Mouse (Mus musculus) MEL-GATA-1-ER (cell line): Measurements from ENCODE around the gene Smap2.

Experiments
- DNase-seq: peaks from one replicate; pipeline ENCODE4 v3.0.0-alpha.2; 2012; ENCODE audit warnings: low read depth; ENCODE audit errors: extremely low read depth

The Smap2 gene

DNA sequence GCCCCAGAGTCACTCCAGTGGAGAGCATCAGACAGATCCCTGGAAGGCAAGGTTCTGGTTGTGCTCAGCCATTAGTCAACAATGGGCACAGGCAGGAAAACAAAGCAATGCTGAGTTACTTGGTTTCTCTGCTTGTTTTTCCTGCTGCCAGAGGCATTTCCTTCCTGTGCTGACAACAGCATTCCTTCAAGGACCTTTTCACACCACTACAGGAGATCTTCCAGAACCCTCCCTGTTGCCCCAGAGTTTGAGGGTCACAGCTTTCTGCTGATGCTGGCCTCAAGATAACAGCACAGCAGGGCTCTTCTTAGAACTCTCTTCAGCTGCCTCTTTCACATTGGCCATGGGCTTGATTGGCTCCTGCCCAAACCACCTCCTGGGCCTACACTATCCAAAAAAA lies 4.9 kb upstream of the Smap2 start:
- DNase-seq = no peak

DNA sequence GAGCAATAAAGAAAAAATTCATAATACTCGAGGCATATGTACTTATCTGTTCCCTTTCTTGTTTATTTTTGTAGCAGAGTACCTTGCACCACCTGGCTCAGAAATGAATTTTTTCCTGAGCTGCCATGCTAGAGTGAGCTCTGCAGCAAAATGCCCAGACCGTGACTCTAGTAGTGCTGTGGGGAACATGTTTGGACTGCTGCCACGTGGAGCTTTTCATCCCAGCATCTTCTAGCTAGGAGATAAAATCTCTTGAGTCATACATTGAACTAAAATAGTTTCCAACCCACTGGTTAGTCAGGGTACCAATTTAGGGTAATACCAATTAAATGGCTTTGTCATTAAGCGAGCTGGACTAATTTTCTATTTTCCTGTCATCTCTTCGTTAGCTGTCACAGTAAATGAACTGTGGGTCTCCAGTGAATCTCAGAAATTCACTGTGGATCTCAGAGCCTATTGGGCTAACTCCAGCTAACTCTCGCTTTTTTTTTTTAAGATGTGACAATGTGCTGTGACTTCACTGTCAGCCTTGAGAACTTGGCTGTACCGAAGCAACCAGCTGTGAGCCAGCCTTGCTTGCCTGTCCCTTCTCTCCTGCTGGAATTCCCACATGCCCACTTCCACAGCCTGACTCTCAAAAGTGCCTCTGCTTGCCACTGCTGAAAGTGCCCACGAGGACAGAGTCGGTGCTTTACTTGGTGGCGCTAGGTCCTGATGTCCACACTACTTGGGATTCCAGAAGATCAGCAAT lies 3.2 kb upstream of the Smap2 start:
- no peak for DNase-seq

GRCm38 (mm10) chr4:121018250-121018649 lies 1.2 kb upstream of the Smap2 start:
- no peak for DNase-seq

GRCm38 (mm10) chr4:121016021-121016898 lies 787 bp downstream of the Smap2 start:
- no peak for DNase-seq

DNA sequence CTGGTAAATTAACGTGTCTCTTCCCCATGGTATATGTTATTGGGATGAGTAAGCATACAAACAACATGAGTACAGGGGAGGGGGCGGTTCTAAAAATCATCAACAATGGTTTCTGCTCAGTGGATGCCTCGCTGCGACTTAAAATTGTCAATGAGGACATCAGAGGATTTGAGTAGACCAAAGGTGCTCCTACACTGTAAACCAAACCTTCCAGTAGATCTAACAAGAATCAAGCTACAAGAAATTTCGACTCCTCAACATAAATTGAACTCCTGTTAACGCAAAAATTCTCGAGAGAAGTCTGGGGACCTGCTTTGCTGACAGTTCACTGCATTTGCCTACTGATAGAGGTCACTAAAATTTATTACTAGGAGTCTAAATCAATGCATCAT lies 1.8 kb downstream of the Smap2 start:
- no peak for DNase-seq

DNA sequence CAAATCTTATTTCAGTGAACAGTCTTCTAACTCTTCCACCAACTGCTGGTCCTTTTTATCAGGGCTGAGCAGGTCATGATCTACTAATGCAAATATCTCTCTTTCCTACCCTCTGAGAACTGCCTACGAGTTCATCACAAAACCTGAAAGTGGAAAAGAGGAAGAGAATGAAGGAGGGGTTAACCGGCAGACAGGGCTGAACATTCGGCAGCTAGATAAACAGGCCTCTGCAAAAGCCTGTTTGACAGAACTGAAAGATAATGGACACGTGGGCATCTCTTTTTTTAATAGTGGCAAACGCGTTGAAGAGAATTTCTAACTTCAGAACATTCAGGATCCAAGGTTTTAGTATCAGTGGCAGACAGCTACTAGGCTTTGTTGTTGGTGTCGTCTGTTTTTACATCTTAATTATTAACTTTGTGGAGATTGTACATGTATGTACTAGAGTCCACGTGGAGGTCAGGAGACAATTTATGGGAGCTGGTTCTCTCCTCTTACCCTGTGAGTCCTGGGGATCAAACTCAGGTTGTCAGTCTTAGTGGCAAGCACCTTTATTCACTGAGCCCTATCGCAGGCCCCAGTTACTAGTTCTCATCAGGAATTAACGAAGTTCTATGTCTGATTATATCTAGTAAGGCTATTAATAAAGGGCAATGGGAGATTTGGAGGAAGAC lies 2.3 kb downstream of the Smap2 start:
- peak; percentile 98 for DNase-seq

DNA sequence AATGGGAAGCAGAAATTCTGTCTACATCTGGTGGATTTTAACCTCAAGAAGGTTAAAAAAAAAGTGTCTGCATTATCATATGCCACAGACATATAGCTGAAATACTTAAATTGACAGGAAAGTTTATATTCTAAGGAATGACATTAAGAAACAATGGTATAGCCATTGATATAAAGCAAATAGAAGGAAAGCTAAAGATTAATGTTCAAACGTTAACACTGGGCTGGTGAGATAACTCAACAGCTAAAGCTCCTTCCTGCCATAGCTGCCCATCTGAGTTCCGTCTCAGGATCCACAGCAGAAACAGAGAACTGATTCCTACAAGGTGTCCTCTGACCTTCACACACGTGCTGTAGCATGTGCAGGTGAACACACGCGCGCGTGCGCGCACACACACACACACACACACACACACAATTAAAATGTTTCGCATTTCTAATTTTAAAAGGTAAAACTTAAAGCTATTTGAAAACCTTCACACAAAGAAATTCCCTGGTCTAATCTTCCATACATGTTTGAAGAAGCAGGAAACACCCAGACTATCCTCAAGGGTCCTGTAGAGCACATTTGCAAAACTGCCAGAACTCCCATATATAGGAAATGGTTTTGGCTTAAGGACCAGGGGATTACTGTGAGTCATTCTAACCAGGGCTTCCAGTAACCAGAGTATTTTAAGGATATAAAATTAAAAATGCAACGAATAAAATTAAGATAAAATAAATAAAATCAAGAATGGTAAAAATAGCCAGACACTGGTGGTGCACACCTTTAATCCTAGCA lies 6.1 kb downstream of the Smap2 start:
- DNase-seq = no peak

DNA sequence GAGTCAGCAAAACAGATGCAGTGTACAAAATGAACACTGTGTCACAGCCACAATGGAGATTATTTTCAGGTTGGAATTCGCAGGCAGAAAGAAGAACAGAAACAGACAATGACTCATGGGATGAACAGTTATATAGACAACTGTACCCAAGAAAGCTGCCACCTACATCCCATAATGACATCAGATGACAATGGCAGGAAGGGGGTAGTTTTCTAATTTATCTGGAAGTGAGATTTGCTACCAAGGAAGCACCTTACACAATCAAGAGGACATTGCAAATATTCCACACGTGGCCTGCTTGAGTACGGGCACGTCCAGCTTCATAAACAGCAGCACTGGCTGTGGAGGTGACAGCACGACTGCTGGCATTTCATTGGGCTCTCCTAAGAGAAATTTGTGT lies 7.9 kb downstream of the Smap2 start:
- no peak for DNase-seq

- no peak for DNase-seq
Measured at GRCm38 (mm10) chr4:121008071-121008745, 8.8 kb downstream of the Smap2 start.

- no peak for DNase-seq
Measured at GRCm38 (mm10) chr4:121007006-121007405, 10.0 kb downstream of the Smap2 start.

- DNase-seq = no peak
Measured at GRCm38 (mm10) chr4:121004679-121005078, 12.4 kb downstream of the Smap2 start.

DNA sequence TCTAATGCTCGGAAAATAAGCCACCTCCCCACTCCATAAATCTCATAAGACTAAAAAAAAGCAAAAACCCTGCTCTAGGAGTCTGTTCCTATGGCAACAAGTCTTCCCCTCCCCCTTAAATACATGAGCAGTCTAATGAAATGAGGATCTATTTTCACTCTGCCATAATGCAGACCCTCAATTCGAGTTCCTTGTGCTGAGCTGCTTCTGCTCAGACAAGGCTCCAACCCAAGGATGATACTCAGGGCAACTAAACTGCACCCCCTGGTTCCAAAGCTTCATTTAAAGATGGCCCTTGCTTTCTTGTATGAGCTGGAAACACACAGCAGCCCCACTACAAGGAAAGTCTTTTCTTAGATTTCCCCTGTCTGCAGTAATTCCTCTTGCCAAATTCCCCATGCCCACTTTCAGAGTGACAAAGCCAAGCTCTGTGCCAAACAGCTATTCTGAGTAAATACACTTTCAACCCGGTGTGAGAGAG lies 13.4 kb downstream of the Smap2 start:
- DNase-seq = no peak

DNA sequence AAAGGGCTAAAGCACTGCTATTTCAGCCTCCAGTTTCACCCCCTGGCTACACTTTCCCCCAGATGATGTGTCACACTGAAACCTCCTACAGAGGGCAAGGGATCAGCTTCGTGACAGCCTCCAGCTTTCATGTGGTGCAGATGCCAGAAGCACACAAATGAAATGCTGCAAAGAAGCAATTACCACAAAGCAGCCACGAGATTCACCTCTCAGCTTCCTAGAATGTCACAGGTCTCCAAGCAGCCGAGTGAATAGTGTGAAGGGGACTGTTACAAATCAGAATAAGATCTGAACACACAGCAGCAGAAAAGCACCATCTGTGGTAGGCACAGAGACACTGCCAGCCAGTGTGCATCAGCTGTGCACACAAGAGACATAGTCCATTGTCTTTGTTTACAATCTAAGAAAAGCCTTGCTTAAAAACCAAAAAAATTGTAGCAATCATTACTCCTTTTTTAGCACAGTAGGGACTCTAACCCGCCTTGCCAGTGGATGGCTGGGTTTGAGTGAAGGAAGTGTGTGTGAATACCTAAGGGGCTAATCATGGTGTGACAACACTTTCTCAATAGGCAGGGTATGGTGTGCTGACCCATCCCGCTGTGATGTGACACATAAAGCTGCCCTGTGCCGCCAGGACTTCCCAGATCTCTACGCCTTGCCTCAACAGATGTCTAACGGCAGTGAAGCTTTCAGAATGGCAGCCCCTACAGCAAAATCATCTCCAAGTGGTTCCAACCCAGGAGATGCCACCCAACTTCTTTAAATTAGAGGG lies 14.5 kb downstream of the Smap2 start:
- DNase-seq = no peak

GRCm38 (mm10) chr4:121001659-121002058 lies 15.4 kb downstream of the Smap2 start:
- DNase-seq = no peak

DNA sequence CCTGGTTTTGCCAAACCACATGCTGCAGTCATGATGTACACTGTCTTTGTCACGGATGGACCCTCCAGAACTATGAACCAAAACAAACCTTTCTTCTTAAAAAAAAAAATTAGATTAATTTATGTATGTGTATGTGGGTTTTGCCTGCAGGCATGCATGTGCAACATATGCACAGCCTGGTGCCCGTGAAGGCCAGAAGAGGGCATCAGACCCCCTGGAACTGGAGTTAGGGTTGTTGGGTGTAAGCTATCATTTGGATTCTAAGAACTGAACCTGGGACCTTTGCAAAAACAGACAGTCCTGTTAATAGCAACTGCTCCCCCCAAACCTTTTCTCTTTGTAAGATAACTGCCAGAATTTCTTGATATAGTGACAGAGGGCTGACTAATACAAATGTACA lies 16.0 kb downstream of the Smap2 start:
- DNase-seq = no peak

GRCm38 (mm10) chr4:120995911-120996310 lies 21.1 kb downstream of the Smap2 start:
- no peak for DNase-seq

GRCm38 (mm10) chr4:120993025-120993424 lies 24.0 kb downstream of the Smap2 start:
- no peak for DNase-seq

DNA sequence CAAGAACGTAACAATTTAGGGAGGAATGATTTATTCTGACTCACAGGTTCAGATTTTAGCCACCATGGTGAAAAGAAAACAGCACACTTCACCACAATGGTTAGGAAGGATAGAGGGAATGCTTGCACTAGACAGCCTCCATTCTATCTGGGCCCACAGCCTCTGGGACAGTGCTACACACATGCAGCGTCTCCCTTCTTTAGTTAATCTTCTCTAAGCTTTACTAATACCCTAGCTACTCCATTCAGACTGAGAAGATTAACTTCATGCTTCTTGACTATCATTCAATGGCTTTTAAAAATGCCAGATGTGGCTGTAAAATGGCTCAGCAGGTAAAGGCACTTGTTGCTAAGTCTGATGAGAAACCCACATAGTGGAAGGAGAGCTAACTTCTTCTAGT lies 24.8 kb downstream of the Smap2 start:
- no peak for DNase-seq

- no peak for DNase-seq
Measured at GRCm38 (mm10) chr4:120987319-120987718, 29.7 kb downstream of the Smap2 start.

DNA sequence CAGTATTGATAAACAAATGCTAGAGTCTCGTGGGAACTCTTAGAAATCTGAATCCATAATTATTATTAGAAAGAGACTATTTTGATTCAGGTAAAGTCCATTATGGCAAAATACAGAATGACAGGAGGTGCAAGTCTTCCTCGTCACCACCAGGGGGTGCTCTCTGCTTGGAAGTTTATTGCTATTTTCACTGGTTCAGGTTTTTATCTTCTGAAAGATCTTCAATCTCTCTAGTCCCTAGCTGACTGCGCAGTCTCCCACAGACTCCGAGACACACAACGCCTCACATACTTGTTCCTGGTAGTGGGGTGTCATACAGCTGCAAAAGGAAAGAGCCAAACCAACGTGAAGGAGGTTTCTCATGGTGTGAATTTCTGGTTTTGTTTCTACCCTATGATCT lies 30.6 kb downstream of the Smap2 start:
- no peak for DNase-seq
